Mouse (Mus musculus) limb, embryonic 15.5 days (tissue): ENCODE measurements around the gene Cluap1. TPM values are rescaled to one million over a fixed set of nuclear protein-coding genes. Genes with fewer than 3 reads are reported as not detected.

Source experiments
- microRNA-seq: library from miRNA; unstranded; fragments of <30 nt; microRNA quantifications from one replicate; pipeline ENCODE4, GENCODE M21; 2016
- polyA plus RNA-seq: library from polyadenylated mRNA; unstranded; fragments of >200 nt; fragmentation: Nextera tagmentation; extraction: Ambion mirVana; gene quantifications from 2 replicates; pipeline ENCODE4 v1.2.1, GENCODE M21; 2015

Cluap1 gene
- polyA plus RNA-seq, 1 experiment from 2014 or later: 33.4 TPM

Small RNA genes within 50 kb of the gene (microRNA-seq; reads per million reads assigned to microRNA genes)
- gene Gm23493: not detected

Other genes starting within 250 kb of the Cluap1 start
- 0.08 and 0.16 TPM in 2 replicates for gene Mefv, start 190.7 kb upstream of the Cluap1 start, polyA plus RNA-seq
- 45.3 and 46.4 TPM in 2 replicates for gene Zfp263, start 164.7 kb upstream of the Cluap1 start, polyA plus RNA-seq
- not detected in 2 replicates for gene Olfr15, start 77.9 kb upstream of the Cluap1 start, polyA plus RNA-seq
- 1.9 TPM in 2 replicates for gene Zfp174, start 61.5 kb upstream of the Cluap1 start, polyA plus RNA-seq
- 54.2 and 56.0 TPM in 2 replicates for gene Naa60, start 36.4 kb upstream of the Cluap1 start, polyA plus RNA-seq
- 6.2 and 6.8 TPM in 2 replicates for gene Zfp597, start 24.2 kb upstream of the Cluap1 start, polyA plus RNA-seq
- gene Gm20695, start 24.2 kb upstream of the Cluap1 start, polyA plus RNA-seq: 2.7 and 3.4 TPM in 2 replicates
- 6.1 and 7.7 TPM in 2 replicates for gene 1700037C18Rik, start 112 bp upstream of the Cluap1 start, polyA plus RNA-seq
- gene Nlrc3, start 67.8 kb downstream of the Cluap1 start, polyA plus RNA-seq: 1.00 and 1.2 TPM in 2 replicates
- 16.6 TPM in 2 replicates for gene Slx4, start 95.0 kb downstream of the Cluap1 start, polyA plus RNA-seq
- 3.1 and 4.2 TPM in 2 replicates for gene Dnase1, start 128.1 kb downstream of the Cluap1 start, polyA plus RNA-seq
- 75.7 and 86.1 TPM in 2 replicates for gene Trap1, start 169.0 kb downstream of the Cluap1 start, polyA plus RNA-seq